Mouse (Mus musculus): ENCODE data around the gene Zfp39. TPM values are rescaled to one million over a fixed set of nuclear protein-coding genes. Genes with fewer than 3 reads are reported as not detected.

Gene Zfp39
- polyA plus RNA-seq, 1 experiment from 2014 or later: 6.7 TPM

DNA sequence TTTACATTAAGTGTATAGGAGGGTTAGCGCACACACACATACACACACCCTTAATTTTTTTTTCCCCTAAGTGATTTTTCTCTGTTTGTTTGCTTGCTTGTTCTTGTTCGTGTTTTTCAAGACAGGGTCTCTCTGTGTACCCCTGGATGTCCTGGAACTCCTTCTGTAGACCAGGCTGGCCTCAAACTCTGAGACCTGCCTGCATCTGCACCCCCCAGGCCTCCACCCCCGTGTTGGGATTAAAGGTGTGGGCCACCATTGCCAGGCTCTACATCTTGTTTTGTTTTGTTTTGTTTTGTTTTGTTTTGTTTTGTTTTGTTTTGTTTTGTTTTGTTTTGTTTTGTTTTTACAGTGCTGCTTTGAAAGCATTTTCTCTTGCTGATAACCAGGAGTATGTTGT, 43.3 kb upstream of the Zfp39 start:
- Histone ChIP-seq H3K4me2 (ENCODE audit: low read length) (peak overlapping the region; percentile 80; the same call in 1 of the 2 replicates), H3K27ac (ENCODE audit: low read depth) (no peak overlapping the region), H3K4me1 (replicated peaks; ENCODE audit: control insufficient read depth, insufficient read depth, low read length) (peaks cover 8% of the 10 kb centered on the region; the same call in 1 of the 2 replicates), H3K27me3 (replicated peaks; ENCODE audit: control insufficient read depth, insufficient read depth, low read length) (no peaks in the 10 kb centered on the region), H3K9me3 (ENCODE audit: control insufficient read depth, low read length) (no peaks in the 10 kb centered on the region), H3K9ac (ENCODE audit: low read length) (no peak overlapping the region), H3K4me3 (ENCODE audit: low read depth, low read length) (no peak overlapping the region), H3K36me3 (ENCODE audit: control insufficient read depth, insufficient read depth, low read length) (no peaks in the 10 kb centered on the region)
- WGBS: 87% methylated on average over 3 of the region's 3 CpGs
- DNase-seq (ENCODE audit: low spot score): no peak
- ATAC-seq (replicated peaks; ENCODE audit: low FRiP score, low TSS enrichment, low read depth): no peak

DNA sequence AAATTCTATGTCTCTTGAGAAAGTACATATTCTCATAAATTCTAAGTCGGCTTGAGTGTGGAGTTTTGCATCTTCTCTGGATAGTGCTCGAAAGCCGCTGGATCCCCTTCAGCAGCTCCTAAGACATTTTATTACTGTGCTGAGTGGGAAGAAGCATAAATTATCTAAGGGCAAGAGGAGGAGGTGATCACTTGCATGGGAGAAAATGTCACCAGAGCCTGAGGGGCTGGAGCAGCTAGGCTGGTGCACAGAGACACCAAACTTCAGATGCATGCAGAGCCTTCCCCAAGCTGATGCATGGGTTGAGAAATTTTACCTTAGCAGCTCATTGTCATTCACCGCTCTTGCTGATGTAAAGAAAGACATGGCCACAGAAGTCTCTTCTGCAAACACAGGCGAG, 40.1 kb upstream of the Zfp39 start:
- Histone ChIP-seq H3K27me3 (replicated peaks; ENCODE audit: control insufficient read depth, insufficient read depth, low read length) (no peaks in the 10 kb centered on the region), H3K4me2 (ENCODE audit: low read length) (no peak overlapping the region), H3K36me3 (ENCODE audit: control insufficient read depth, insufficient read depth, low read length) (no peaks in the 10 kb centered on the region), H3K27ac (ENCODE audit: low read depth) (no peak overlapping the region), H3K4me1 (replicated peaks; ENCODE audit: control insufficient read depth, insufficient read depth, low read length) (peaks cover 11% of the 10 kb centered on the region), H3K9ac (ENCODE audit: low read length) (no peak overlapping the region), H3K9me3 (ENCODE audit: control insufficient read depth, low read length) (no peaks in the 10 kb centered on the region), H3K4me3 (ENCODE audit: low read depth, low read length) (no peak overlapping the region)
- no peak for ATAC-seq (replicated peaks; ENCODE audit: low FRiP score, low TSS enrichment, low read depth)
- WGBS: 67% methylated on average over 5 of the region's 5 CpGs
- DNase-seq (ENCODE audit: low spot score): no peak

DNA sequence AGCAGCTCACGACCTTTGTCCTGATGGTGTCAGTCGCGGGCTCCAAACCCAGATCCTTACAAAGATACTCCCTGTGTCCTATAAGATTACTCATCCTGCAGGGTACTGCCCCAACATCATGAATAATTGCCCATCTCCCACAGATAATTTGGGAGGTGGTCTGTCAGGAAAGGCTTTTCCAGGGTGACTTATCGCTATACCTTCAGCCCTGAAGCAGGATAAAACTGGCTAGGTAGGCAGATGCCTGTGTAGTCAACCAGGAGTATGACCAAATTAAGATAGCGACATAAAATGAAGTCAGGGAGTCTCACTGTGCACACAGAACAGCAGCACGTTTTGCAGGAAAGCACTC, 35.0 kb upstream of the Zfp39 start:
- peak; percentile 3; the same call in 1 of the 2 replicates for ATAC-seq (replicated peaks; ENCODE audit: low FRiP score, low TSS enrichment, low read depth)
- H3K36me3 ChIP-seq (ENCODE audit: control insufficient read depth, insufficient read depth, low read length): peaks cover 27% of the 10 kb centered on the region
- H3K27me3 ChIP-seq (replicated peaks; ENCODE audit: control insufficient read depth, insufficient read depth, low read length): no peaks in the 10 kb centered on the region
- 14% methylated on average over 6 of the region's 6 CpGs for WGBS
- H3K27ac ChIP-seq (ENCODE audit: low read depth): peak overlapping the region; percentile 89
- no peak for DNase-seq (ENCODE audit: low spot score)
- H3K9me3 ChIP-seq (ENCODE audit: control insufficient read depth, low read length): no peaks in the 10 kb centered on the region
- peak overlapping the region; percentile 95 for H3K4me3 ChIP-seq (ENCODE audit: low read depth, low read length)
- peak overlapping the region; percentile 96 for H3K9ac ChIP-seq (ENCODE audit: low read length)
- H3K4me2 ChIP-seq (ENCODE audit: low read length): peak overlapping the region; percentile 88
- H3K4me1 ChIP-seq (replicated peaks; ENCODE audit: control insufficient read depth, insufficient read depth, low read length): peaks cover 18% of the 10 kb centered on the region

DNA sequence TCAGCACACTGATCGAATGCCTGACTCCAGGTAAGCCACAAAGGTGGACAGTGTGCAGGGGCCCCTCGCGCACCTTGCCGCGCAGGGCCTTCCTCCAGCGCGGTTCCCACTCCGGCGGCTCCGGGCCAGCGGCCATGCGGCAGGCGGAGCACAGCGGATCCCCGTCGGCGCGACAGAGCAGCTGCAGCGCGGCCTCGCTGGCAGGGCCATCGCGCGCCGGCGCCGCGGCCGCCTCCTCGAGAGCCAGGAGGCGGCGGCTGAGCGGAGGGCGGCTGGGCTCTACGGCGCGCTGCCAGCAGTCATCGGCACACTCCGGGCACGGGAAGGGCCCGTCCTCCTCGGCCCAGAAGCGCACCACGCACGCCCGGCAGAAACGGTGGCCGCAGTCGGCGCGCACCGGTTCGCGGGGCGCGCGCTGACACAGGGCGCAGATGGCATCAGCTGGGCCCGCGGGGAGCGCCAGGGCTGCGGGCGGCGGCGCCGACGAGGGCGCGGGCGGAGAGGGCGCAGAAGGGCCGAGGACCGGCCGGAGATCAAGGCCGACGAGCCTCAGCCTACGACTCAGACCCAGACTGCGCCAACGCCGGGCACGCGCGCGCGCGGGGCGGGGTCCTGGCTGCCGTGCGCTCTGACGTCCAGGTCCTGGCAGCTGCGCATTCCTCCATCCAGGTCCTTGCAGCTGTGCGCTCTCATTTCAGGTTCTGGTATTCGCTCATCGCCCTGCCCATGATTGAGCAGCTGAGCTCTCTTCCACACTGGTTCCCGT, 34.5 kb upstream of the Zfp39 start, which contains the start of gene Rnf187:
Gene Rnf187, minus strand, starts transcription at position 595 of the 766 bp plus-strand sequence.
- Histone ChIP-seq H3K36me3 (ENCODE audit: control insufficient read depth, insufficient read depth, low read length) (peaks cover 33% of the 10 kb centered on the region), H3K4me1 (replicated peaks; ENCODE audit: control insufficient read depth, insufficient read depth, low read length) (peaks cover 18% of the 10 kb centered on the region), H3K9ac (ENCODE audit: low read length) (peak within 1 kb of the TSS; percentile 96), H3K27ac (ENCODE audit: low read depth) (peak within 1 kb of the TSS; percentile 89), H3K9me3 (ENCODE audit: control insufficient read depth, low read length) (no peaks in the 10 kb centered on the region), H3K4me2 (ENCODE audit: low read length) (peak within 1 kb of the TSS; percentile 88), H3K27me3 (replicated peaks; ENCODE audit: control insufficient read depth, insufficient read depth, low read length) (no peaks in the 10 kb centered on the region), H3K4me3 (ENCODE audit: low read depth, low read length) (peak within 1 kb of the TSS; percentile 95)
- ATAC-seq (replicated peaks; ENCODE audit: low FRiP score, low TSS enrichment, low read depth) (peak; percentile 98), DNase-seq (ENCODE audit: low spot score) (peak; percentile 94)
- WGBS: under 1% methylated on average over 88 of the region's 95 CpGs

DNA sequence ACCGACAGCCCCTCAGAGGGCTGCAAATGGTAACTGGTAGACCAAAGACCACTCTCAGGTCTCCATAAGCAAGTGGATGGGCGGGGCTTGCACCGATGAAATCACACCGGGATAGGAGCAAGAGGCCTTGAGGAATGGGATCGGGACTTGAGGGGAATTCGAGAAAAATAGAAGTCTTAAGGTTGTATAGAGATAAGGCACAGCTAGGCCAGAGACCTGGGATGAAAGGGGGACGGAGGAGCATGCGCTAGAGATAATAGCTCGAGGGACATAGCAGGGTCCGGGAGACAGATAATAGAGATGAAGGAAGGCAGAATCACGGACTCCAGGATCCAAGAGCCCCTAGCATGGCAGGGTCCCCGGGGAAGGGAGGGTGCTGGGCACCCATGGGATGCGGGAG, 33.9 kb upstream of the Zfp39 start:
- WGBS: under 1% methylated on average over 13 of the region's 13 CpGs
- no peaks in the 10 kb centered on the region for H3K27me3 ChIP-seq (replicated peaks; ENCODE audit: control insufficient read depth, insufficient read depth, low read length)
- H3K27ac ChIP-seq (ENCODE audit: low read depth): 0 out of 2 replicates have a peak overlapping the region, but pooled peaks have one; percentile 89
- peak overlapping the region; percentile 88 for H3K4me2 ChIP-seq (ENCODE audit: low read length)
- peak; percentile 2; the same call in 1 of the 2 replicates for ATAC-seq (replicated peaks; ENCODE audit: low FRiP score, low TSS enrichment, low read depth)
- H3K4me1 ChIP-seq (replicated peaks; ENCODE audit: control insufficient read depth, insufficient read depth, low read length): peaks cover 18% of the 10 kb centered on the region
- no peaks in the 10 kb centered on the region for H3K9me3 ChIP-seq (ENCODE audit: control insufficient read depth, low read length)
- peak overlapping the region; percentile 95 for H3K4me3 ChIP-seq (ENCODE audit: low read depth, low read length)
- H3K9ac ChIP-seq (ENCODE audit: low read length): peak overlapping the region; percentile 96
- no peak for DNase-seq (ENCODE audit: low spot score)
- peaks cover 39% of the 10 kb centered on the region for H3K36me3 ChIP-seq (ENCODE audit: control insufficient read depth, insufficient read depth, low read length)

DNA sequence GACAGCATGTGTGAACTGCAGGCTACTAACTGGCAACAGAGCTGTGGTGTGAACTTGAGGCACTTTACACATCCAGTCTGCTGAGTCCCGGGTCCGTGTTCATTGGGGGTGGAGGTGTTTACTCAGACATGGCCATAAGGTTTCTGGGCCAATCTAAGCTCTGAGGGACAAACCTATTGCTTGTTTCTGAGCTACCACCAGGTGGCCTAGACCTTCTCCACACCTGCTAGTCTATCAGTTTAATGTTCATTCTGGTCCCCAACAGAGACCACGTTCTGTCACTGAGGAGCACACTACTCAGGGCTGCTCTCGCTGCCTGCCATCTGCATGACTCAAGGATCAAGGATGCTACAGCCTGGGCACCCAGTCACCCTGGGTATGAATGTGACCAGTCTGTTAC, 27.6 kb upstream of the Zfp39 start:
- H3K27ac ChIP-seq (ENCODE audit: low read depth): no peak overlapping the region
- peaks cover 54% of the 10 kb centered on the region for H3K36me3 ChIP-seq (ENCODE audit: control insufficient read depth, insufficient read depth, low read length)
- H3K4me2 ChIP-seq (ENCODE audit: low read length): no peak overlapping the region
- no peaks in the 10 kb centered on the region for H3K9me3 ChIP-seq (ENCODE audit: control insufficient read depth, low read length)
- H3K4me1 ChIP-seq (replicated peaks; ENCODE audit: control insufficient read depth, insufficient read depth, low read length): 0 out of 2 replicates have a peak, but pooled peaks cover 2% of the 10 kb centered on the region
- DNase-seq (ENCODE audit: low spot score) (no peak), ATAC-seq (replicated peaks; ENCODE audit: low FRiP score, low TSS enrichment, low read depth) (0 out of 2 replicates have a peak, but pooled peaks have one; percentile 28)
- WGBS: 64% methylated on average over 4 of the region's 4 CpGs
- H3K27me3 ChIP-seq (replicated peaks; ENCODE audit: control insufficient read depth, insufficient read depth, low read length): no peaks in the 10 kb centered on the region
- H3K9ac ChIP-seq (ENCODE audit: low read length): no peak overlapping the region
- no peak overlapping the region for H3K4me3 ChIP-seq (ENCODE audit: low read depth, low read length)

DNA sequence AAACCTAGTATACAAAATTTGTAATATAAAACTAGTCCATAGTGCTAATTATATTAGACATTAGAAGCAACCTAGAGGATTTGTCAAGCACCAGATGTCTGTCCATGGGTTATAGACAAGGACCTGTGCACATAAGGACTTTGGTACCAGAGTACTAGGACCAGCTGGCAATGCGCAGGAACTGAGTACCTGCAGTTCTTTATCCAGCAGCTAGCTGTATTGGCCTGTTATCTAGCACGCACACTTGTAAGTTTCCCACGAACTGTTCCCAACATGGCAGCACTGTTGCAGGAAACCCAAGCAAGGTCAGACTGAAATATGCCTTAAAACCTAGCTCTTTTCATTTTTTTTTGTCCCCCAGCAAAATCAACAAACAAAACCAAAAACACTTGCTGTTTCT, 26.2 kb upstream of the Zfp39 start:
- Histone ChIP-seq H3K9ac (ENCODE audit: low read length) (no peak overlapping the region), H3K4me1 (replicated peaks; ENCODE audit: control insufficient read depth, insufficient read depth, low read length) (0 out of 2 replicates have a peak, but pooled peaks cover 2% of the 10 kb centered on the region)

DNA sequence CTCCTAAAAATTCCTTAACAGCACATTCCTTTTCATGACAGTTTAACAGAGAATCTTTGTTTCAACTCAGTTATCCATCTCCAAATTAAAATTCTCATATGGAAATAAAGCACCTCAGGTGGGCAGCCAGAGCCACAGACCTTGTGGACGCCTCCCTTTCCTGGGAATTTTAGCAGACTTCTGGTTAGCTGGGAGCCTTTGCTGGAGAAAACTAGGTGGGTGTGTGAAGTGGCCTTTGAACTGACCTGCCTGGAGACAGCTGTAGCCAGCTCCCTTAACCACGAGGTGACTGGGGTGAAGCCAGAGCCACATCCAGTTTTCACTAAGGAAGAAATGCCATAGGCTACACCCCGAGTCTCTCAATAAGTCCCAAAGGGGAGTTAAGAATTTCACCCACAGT, 25.6 kb upstream of the Zfp39 start:
- 51% methylated on average over 3 of the region's 3 CpGs for WGBS
- Histone ChIP-seq H3K4me2 (ENCODE audit: low read length) (no peak overlapping the region), H3K9ac (ENCODE audit: low read length) (no peak overlapping the region), H3K27me3 (replicated peaks; ENCODE audit: control insufficient read depth, insufficient read depth, low read length) (no peaks in the 10 kb centered on the region), H3K4me3 (ENCODE audit: low read depth, low read length) (no peak overlapping the region), H3K4me1 (replicated peaks; ENCODE audit: control insufficient read depth, insufficient read depth, low read length) (0 out of 2 replicates have a peak, but pooled peaks cover 2% of the 10 kb centered on the region), H3K36me3 (ENCODE audit: control insufficient read depth, insufficient read depth, low read length) (peaks cover 38% of the 10 kb centered on the region), H3K27ac (ENCODE audit: low read depth) (no peak overlapping the region), H3K9me3 (ENCODE audit: control insufficient read depth, low read length) (no peaks in the 10 kb centered on the region)
- DNase-seq (ENCODE audit: low spot score): no peak
- ATAC-seq (replicated peaks; ENCODE audit: low FRiP score, low TSS enrichment, low read depth): no peak

More for the DNA sequence above, 26.2 kb upstream of the Zfp39 start:
- Histone ChIP-seq H3K4me3 (ENCODE audit: low read depth, low read length) (no peak overlapping the region), H3K36me3 (ENCODE audit: control insufficient read depth, insufficient read depth, low read length) (peaks cover 42% of the 10 kb centered on the region), H3K27ac (ENCODE audit: low read depth) (no peak overlapping the region), H3K9me3 (ENCODE audit: control insufficient read depth, low read length) (no peaks in the 10 kb centered on the region), H3K27me3 (replicated peaks; ENCODE audit: control insufficient read depth, insufficient read depth, low read length) (no peaks in the 10 kb centered on the region), H3K4me2 (ENCODE audit: low read length) (no peak overlapping the region)
- ATAC-seq (replicated peaks; ENCODE audit: low FRiP score, low TSS enrichment, low read depth) (no peak), DNase-seq (ENCODE audit: low spot score) (no peak)
- WGBS: 93% methylated on average over 3 of the region's 3 CpGs

Data from intestine, embryonic 14.5 days (tissue).